Comparison of ENCODE assay signal across 19 mouse cellular contexts in the genomic region with DNA sequence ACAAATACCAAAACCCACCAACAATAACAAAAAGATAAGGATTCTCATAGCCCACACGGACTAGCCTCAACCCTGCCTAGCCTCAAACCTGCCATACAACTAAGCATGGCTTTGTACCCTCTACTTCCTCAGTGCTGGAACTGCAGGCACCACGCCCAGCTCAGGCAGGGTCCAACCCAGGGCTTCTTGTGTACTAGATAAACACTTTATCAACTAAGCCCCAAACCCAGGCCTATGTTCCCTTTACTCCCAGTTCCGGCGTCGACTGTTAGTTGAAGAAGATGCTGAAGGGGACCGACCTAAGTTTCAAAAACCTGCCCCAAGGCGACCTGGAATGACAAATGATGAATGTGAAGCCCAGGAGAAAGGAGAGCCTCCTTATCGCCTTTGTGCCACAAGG. TPM values are rescaled to one million over a fixed set of nuclear protein-coding genes. Genes with fewer than 3 reads are reported as not detected.
DNase-seq lines count a peak whose midpoint lies in the region; ATAC-seq and TF ChIP-seq lines count a peak whose summit lies in the region.
"Had no signal": no experiment of that assay in that cellular context is flagged by ENCODE, and none has a peak within 500 bp of the region (broad histone marks: within the 10 kb centered on the region; RNA-seq: fewer than 3 reads in every experiment).

No protein-coding gene starts in this region.

- H3K27me3 ChIP-seq in liver, postnatal 0 days (ENCODE audit: insufficient read depth, low read length): no peaks in the 10 kb centered on the region
- H3K27me3 ChIP-seq in liver, embryonic 12.5 days (replicated peaks): no peaks in the 10 kb centered on the region
- no peaks in the 10 kb centered on the region for H3K27me3 ChIP-seq in midbrain, embryonic 16.5 days (ENCODE audit: control insufficient read depth, insufficient read depth, low read depth, low read length)
- H3K27me3 ChIP-seq: embryonic facial prominence, embryonic 12.5 days had no signal

- H3K4me3 ChIP-seq in liver, postnatal 0 days (ENCODE audit: low read depth, low read length): no peak overlapping the region
- no peak overlapping the region for H3K4me3 ChIP-seq in liver, embryonic 12.5 days
- H3K4me3 ChIP-seq in midbrain, embryonic 16.5 days (ENCODE audit: low read depth, low read length): no peak overlapping the region
- H3K4me3 ChIP-seq: embryonic facial prominence, embryonic 12.5 days; heart, adult 2 months; heart, embryonic 15.5 days; hindbrain, embryonic 10.5 days had no signal

- H3K27ac ChIP-seq in liver, postnatal 0 days (ENCODE audit: low read depth): no peak overlapping the region
- no peak overlapping the region for H3K27ac ChIP-seq in liver, embryonic 12.5 days
- no peak overlapping the region for H3K27ac ChIP-seq in midbrain, embryonic 16.5 days (ENCODE audit: low read length)
- H3K27ac ChIP-seq: embryonic facial prominence, embryonic 12.5 days; heart, adult 2 months; heart, embryonic 15.5 days; hindbrain, embryonic 10.5 days had no signal

- H3K9ac ChIP-seq in liver, postnatal 0 days (replicated peaks): no peak overlapping the region
- no peak overlapping the region for H3K9ac ChIP-seq in liver, embryonic 12.5 days
- H3K9ac ChIP-seq in midbrain, embryonic 16.5 days (ENCODE audit: low read depth, low read length): no peak overlapping the region
- H3K9ac ChIP-seq: embryonic facial prominence, embryonic 12.5 days; heart, embryonic 15.5 days had no signal

- peak; percentile 50 for DNase-seq in liver
- DNase-seq in liver, postnatal 0 days: no peak
- DNase-seq in ovary, postnatal 14 days (ENCODE audit: low spot score): no peak
- DNase-seq: adrenal gland, postnatal 14 days; cerebellum, adult 11-12 months; cerebellum, adult 9-10 months; cerebellum, postnatal 25 days; gastrocnemius, postnatal 10 days; heart, adult 2 months; heart, postnatal 14 days had no signal

- no peak for TF ChIP-seq EP300 in liver, postnatal 0 days (IDR thresholded peaks at IDR 0.05; ENCODE audit: low read depth)

- 53% methylated on average over 8 of the region's 8 CpGs for WGBS in liver, postnatal 0 days (ENCODE audit: insufficient replicate concordance)
- WGBS in liver, embryonic 12.5 days (ENCODE audit: insufficient replicate concordance): 36% methylated on average over 8 of the region's 8 CpGs
- WGBS in midbrain, embryonic 16.5 days: 80% methylated on average over 8 of the region's 8 CpGs

- ATAC-seq in liver, postnatal 0 days: no peak
- peak; percentile 76 for ATAC-seq in liver, embryonic 12.5 days
- peak; percentile 34; the same call in 1 of the 2 replicates for ATAC-seq in megakaryocyte progenitor cell, adult 5-6 weeks (replicated peaks; ENCODE audit: poor library complexity)
- no peak for ATAC-seq in midbrain, embryonic 16.5 days
- ATAC-seq: forebrain, embryonic 16.5 days; hindbrain, embryonic 16.5 days had no signal

- no peak overlapping the region for H3K4me2 ChIP-seq in liver, postnatal 0 days (ENCODE audit: low read depth, low read length)
- no peak overlapping the region for H3K4me2 ChIP-seq in liver, embryonic 12.5 days
- H3K4me2 ChIP-seq in midbrain, embryonic 16.5 days (ENCODE audit: low read length): no peak overlapping the region
- H3K4me2 ChIP-seq: embryonic facial prominence, embryonic 12.5 days; heart, embryonic 11.5 days; heart, embryonic 15.5 days had no signal

- H3K9me3 ChIP-seq in liver, postnatal 0 days (ENCODE audit: low read length): no peaks in the 10 kb centered on the region
- no peaks in the 10 kb centered on the region for H3K9me3 ChIP-seq in liver, embryonic 12.5 days (replicated peaks)
- no peaks in the 10 kb centered on the region for H3K9me3 ChIP-seq in midbrain, embryonic 16.5 days (replicated peaks; ENCODE audit: control insufficient read depth, low read length, poor library complexity, severe bottlenecking)
- H3K9me3 ChIP-seq: embryonic facial prominence, embryonic 12.5 days; heart, embryonic 15.5 days; hindbrain, embryonic 10.5 days had no signal

- TF ChIP-seq CTCF in liver, postnatal 0 days (IDR thresholded peaks at IDR 0.05; ENCODE audit: low read depth): no peak

- no peaks in the 10 kb centered on the region for H3K36me3 ChIP-seq in liver, postnatal 0 days (replicated peaks; ENCODE audit: insufficient read depth, low read length)
- no peaks in the 10 kb centered on the region for H3K36me3 ChIP-seq in liver, embryonic 12.5 days
- H3K36me3 ChIP-seq in midbrain, embryonic 16.5 days (ENCODE audit: control insufficient read depth, insufficient read depth, low read length): no peaks in the 10 kb centered on the region
- H3K36me3 ChIP-seq: embryonic facial prominence, embryonic 12.5 days; heart, embryonic 15.5 days; hindbrain, embryonic 10.5 days had no signal

- no peaks in the 10 kb centered on the region for H3K4me1 ChIP-seq in liver, postnatal 0 days (ENCODE audit: insufficient read depth)
- H3K4me1 ChIP-seq in liver, embryonic 12.5 days: peaks cover 24% of the 10 kb centered on the region
- H3K4me1 ChIP-seq in midbrain, embryonic 16.5 days (ENCODE audit: control insufficient read depth, insufficient read depth, low read length): no peaks in the 10 kb centered on the region
- H3K4me1 ChIP-seq: embryonic facial prominence, embryonic 12.5 days; heart, embryonic 15.5 days had no signal

RNA-seq across cellular contexts. Expression of gene Dnajc27, which starts 16.4 kb away (rescaled TPM):
- 0.40 and 0.59 TPM in 2 replicates for polyA plus RNA-seq in liver, postnatal 0 days (2015; fragmentation: Nextera tagmentation; extraction: Ambion mirVana)
- 3.5 and 4.2 TPM in 2 replicates for polyA plus RNA-seq in liver, embryonic 12.5 days (2016; fragmentation: Nextera tagmentation; extraction: Ambion mirVana)
- total RNA-seq in megakaryocyte progenitor cell, adult 5-6 weeks (2015): 5.5 and 10.2 TPM in 2 replicates
- total RNA-seq in megakaryocyte progenitor cell, adult 5-6 weeks (2017): 4.8 and 6.7 TPM in 2 replicates
- 21.2 and 25.8 TPM in 2 replicates for polyA plus RNA-seq in midbrain, embryonic 16.5 days (2015; fragmentation: Nextera tagmentation; extraction: Ambion mirVana)

RNA-seq across cellular contexts. Expression of gene Efr3b, which starts 27.2 kb away (rescaled TPM):
- polyA plus RNA-seq in liver, postnatal 0 days (2015; fragmentation: Nextera tagmentation; extraction: Ambion mirVana): 0.04 and 0.05 TPM in 2 replicates
- polyA plus RNA-seq in liver, embryonic 12.5 days (2016; fragmentation: Nextera tagmentation; extraction: Ambion mirVana): 0.41 and 0.50 TPM in 2 replicates
- 0.24 and 0.30 TPM in 2 replicates for total RNA-seq in megakaryocyte progenitor cell, adult 5-6 weeks (2015)
- total RNA-seq in megakaryocyte progenitor cell, adult 5-6 weeks (2017): 0.41 and 1.9 TPM in 2 replicates
- polyA plus RNA-seq in midbrain, embryonic 16.5 days (2015; fragmentation: Nextera tagmentation; extraction: Ambion mirVana): 48.4 and 53.6 TPM in 2 replicates

Comparison
In these comparisons a context has a peak if more than half of its experiments do, and no peak if none do; other contexts are left out.
1. ATAC-seq: peak in liver, embryonic 12.5 days (single experiment) and megakaryocyte progenitor cell, adult 5-6 weeks (single experiment); none in liver, postnatal 0 days (single experiment) and midbrain, embryonic 16.5 days (single experiment).
2. RNA of gene Efr3b, which starts 27.2 kb away (polyA plus RNA-seq): 48.4 to 53.6 TPM in midbrain, embryonic 16.5 days; 0.41 to 0.50 TPM in liver, embryonic 12.5 days and 0.04 to 0.05 TPM in liver, postnatal 0 days; every median in the first group is over 10 times any median in the second.